Mouse (Mus musculus) megakaryocyte progenitor cell, adult 5-6 weeks (primary cell): Measurements from ENCODE around the gene Zfp180. TPM values are rescaled to one million over a fixed set of nuclear protein-coding genes. Genes with fewer than 3 reads are reported as not detected.
"Not testable (repeated sequence)": the region's sequence is repeated elsewhere in the genome, so short reads cannot be mapped to it uniquely, and the experiment has no call there.

Experiments
- ATAC-seq: replicated peaks from 2 replicates; pipeline ENCODE4 v1.8.0; 2016; ENCODE audit warnings: mild to moderate bottlenecking, moderate TSS enrichment, inconsistent platforms; ENCODE audit not compliant: poor library complexity
- total RNA-seq, 2 experiments: library from RNA; stranded (forward) in 1 of 2; stranded (reverse) in 1 of 2; fragments of 157-497, 149-512 nt in 1 of 2; fragments of 200-1000 nt in 1 of 2; gene quantifications; 2 replicates each; pipeline versions ENCODE4 v1.2.3 to v1.2.4; 2015 to 2017

Zfp180 gene
- 14.2 and 16.3 TPM in 2 replicates for total RNA-seq (2015)
- total RNA-seq (2017), result 14.1 and 16.7 TPM in 2 replicates

DNA sequence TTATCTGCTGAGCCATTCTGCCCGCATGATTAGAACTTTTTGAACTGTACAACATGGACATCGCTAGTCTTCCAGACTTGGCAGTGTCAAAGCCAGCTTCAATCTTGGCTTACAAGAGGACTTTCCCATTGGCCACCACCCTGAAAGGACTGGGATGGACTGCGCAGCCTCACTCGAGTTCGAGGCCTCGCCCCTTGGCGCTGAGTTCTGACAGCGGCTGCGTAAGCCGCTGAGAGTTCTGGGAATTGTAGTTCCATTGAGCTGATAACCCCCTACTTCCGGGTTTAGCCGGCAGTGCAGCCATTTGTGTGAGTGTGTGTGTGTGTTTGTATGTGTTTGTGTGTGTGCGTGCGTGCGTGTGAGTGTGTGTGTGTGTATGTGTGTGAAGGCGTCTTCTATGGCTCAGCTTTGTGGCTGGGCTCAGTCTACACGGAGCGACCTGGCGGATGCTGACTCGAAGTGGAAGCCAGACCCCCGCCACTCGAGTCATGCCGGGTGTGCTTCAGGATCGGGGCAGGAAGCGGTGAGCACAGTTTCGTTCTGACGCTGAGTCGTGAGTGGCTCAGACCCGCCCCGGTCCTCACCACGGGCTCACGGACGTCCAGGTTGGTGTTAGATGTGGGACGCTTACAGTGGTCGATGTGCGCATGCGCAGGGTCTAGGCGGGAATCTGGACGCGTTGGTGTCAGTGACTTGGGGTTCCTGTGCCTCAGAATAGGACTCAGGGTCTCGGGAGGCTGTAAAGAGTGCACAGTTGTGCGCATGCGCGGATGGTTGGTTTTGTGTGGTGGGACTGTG is at the start of gene Zfp180:
TSS of gene Zfp180 (plus strand) at position 291 of the 798 bp plus-strand sequence.
- peak; percentile 91 for ATAC-seq

DNA sequence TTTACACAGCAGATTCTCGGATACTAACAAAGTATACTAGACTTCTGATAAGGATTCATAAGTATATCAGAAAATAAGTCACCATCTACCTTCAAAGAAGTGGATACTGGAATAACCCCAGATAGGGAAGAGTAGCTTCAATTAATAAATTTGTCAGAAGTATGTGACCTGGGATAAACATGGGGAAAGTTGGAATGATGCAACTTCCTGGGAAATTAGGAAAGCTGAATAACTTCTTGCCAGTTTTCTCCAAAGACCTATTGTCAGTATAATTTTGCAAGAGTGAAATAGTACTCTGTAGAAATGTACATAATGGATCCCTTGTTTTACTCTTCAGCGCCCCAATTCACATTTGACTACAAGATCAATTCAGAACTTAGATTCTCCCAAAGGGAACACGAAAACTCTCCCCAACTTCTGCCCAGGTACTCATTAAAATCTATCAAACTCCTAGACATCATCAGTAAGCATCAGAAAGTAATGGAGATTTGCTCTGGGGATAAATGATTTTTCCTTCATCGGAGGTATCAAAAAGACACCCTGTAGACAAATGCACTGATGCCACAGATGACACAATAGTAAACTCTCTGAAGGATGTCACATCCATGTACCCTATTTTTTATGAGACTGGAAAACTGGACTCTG is 28.9 kb upstream of the Zfp180 start, which contains the start of gene Vmn1r183:
TSS of gene Vmn1r183 (plus strand) at position 595 of the 645 bp plus-strand sequence.
- ATAC-seq, result no peak

DNA sequence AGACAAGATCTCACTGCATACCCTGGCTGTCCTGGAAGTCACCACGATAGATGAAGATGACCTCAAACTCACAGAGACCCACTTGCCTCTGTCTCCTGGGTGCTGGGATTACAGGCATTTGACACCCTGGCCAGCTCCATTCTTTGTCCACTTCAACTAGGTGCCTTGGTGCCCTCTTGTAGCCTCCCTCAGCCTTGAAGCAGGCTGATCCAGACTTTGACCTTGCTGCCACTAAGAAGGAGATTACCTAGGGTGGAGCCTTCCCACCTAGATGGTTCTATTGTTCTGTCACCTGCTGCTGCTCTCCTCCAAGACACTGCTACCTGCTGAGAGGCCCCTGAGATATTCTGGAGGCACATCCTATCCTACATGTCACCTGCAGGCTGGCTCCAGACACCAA is 7.3 kb upstream of the Zfp180 start:
- ATAC-seq, result not testable (repeated sequence)

DNA sequence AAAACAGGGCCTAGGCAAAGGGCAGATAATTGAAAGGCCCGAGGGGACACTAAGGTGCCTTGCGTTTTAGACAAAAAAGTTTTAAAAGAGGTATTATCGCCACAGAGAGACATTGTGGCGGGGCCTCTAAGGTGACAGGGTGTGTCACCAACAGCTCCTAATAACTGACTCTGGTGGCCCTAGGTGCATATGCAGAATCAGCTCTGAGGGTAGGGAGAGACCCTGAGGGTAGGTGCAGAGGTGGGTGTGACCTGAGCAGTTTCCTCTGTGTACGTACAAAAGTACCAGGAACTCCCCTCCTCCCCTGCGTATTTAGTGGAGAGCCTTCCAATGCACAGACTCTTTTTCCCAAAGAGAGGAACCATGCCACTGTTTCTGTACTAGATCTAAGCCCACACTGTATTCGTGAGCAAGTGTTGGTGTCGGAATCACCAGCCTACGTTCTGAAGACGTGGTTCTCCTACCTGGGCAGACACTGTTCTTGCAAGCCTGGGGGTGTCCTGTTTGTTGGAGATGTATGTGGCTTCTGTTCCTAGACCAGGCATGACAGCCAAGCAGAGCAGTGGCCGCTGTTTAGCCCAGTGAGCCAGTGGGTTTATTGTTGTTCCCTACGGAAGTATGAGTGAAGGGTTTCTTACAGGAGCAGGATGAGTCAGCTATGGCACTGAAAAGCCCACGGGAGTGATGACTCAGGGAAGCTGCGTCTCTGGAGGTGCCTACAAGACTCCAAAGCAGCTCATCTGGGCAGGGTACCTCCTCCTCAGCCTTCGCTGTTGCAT is 922 bp downstream of the Zfp180 start:
- peak; percentile 7 for ATAC-seq

DNA sequence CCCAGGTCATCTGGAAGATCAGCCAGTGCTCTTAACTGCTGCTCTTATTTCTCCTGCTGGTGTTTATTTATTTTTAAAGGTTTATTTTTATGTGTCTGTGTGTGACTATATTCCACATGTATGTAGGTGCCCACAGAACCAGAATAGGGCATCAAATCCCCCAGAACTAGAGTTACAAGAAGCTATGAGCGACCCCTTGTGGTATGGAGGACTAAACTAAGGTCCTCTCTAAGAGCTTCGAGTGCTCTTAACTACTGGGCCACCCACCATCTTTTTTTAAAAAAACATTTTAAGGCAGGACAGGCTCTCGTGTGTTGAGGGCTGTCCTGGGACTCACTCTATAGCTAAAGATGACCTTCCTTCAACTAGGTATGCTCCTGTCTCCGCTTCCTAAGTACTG is 5.1 kb downstream of the Zfp180 start:
- no peak for ATAC-seq

DNA sequence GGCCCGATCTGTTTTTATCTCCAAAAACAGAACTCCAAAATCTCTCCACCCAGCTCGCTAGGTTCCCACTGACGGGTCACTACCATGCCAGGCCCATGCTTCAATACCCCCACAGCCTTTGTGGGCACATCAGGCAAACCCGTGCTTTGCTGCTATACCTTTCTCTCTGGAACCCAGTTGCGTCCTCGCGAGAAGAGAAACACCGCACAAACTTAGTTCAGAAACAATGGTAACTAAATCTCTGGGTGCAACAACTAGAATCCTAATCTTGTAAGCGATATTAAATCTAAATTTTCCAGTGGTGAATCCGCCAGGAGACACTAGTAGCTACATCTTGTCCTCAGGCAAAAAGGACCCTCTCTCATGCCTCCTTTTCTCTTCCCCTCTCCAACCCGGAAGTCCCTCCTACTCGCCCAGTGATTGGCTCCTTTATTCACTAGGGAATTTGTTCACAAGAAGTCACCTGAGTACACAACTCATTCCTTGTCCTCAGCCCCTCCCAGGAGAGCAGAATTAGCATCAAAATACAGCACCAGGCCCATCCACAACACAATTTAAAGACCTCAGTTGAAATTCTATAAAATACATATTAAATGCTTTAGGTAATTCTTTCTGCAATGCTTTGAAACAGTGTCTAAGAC is 5.9 kb downstream of the Zfp180 start:
- no peak for ATAC-seq

DNA sequence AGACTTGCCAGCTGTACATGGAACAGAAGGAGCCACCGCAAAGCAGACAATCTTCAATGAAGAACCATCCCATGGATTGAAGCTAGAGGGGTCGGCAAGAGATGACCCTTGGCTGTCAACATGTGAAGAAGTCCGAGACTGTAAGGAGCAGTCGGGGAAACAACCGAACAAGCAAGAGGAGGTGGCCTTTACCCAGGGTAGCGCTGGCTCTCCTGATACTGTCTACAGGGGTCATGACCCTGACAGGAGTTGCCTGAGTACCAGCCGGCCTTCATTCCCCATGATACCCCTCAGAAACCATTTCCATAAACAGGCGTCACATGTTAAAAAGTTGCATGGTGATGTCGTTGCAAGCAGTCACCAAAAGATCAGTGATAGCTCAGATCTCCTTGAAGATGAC is 22.7 kb downstream of the Zfp180 start:
- no peak for ATAC-seq

DNA sequence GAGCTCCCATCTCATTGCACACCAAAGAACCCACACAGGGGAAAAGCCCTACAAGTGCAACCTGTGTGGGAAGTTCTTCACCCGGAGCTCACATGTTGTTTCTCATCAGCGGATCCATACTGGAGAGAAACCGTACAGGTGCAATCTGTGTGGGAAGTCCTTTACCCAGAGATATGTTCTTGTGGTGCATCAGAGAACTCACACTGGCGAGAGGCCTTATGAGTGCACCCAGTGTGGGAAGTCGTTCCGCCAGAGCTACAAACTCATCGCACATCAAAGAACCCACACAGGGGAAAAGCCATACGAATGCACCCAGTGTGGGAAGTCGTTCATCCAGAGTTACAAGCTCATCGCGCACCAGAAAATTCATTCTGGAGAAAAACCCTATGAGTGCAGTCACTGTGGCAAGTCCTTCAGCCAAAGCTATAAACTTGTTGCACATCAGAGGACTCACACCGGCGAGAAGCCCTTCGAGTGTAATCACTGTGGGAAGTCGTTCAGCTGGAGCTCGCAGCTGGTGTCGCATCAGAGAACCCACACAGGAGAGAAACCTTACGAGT is 23.5 kb downstream of the Zfp180 start:
- ATAC-seq, result no peak

DNA sequence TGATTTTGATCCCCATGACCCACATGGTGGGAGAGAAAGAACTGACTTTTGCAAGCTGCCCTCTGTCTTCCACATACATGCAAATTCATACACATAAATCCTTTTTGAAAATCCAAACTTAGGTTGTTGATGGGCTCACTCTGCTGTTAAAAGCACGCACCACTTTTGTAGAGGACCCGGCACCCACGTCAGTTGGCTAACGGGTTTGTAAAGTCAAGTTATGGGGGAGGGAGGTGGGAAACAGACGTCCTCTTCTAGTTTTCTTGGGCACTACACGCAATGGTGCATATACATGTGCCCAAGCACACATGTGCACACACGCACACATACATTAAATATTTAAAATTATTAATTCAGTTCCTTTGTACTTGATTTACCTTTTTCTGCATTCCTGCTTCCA is 29.1 kb downstream of the Zfp180 start:
- no peak for ATAC-seq

DNA sequence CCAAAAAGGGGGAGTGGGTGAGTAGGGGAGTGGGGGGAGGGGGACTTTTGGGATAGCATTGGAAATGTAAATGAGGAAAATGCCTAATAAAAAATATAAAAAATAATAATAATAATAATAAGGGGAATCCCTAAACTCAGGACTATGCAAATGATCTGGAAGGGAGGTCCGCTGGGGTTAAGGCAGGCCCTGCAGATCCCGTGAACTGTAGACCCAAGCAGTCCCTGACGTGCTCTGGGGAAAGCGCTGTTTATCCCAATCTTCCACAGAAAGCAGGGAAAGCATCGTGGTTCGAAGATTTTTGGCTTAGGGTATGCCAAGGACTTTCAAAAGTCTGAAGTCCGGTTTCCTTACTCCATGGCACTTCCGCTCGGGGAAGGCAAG is 30.0 kb downstream of the Zfp180 start:
- no peak for ATAC-seq

DNA sequence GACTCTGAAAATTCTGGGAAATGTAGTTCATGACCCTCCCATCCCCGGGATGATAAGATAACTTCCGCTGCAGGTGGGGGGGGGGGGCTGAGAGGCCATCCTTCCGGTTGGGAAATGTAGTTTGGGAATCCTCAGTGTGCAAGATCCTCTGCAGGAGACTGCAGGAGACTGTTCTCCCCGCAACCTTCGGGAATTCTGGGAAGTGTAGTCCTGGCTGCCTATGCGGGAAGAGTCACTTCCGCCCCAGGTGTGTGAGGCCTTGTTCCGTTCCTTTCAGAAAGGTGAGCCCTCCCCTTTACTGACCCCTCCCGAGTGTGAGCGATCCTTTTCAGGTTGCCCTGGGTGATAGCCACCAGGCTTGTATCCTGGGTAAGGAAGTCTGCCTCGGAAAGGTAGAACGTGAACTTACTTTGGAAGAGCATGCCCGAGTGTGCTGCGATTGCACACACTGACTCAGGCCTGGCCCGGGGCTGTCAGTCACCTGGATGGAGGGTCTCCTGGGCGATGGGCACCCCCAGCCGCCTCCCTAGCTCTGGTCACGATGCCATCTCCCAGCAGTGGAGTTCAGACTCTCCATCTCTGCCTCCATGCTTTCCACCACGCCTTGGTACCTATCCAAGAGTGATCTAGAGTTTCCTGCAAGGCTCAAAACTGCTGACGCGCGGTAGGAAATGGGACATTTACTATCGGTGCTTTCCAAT is 30.6 kb downstream of the Zfp180 start, which contains the start of gene Zfp112:
TSS of gene Zfp112 (plus strand) at position 159 of the 701 bp plus-strand sequence.
- ATAC-seq, result peak; percentile 45

DNA sequence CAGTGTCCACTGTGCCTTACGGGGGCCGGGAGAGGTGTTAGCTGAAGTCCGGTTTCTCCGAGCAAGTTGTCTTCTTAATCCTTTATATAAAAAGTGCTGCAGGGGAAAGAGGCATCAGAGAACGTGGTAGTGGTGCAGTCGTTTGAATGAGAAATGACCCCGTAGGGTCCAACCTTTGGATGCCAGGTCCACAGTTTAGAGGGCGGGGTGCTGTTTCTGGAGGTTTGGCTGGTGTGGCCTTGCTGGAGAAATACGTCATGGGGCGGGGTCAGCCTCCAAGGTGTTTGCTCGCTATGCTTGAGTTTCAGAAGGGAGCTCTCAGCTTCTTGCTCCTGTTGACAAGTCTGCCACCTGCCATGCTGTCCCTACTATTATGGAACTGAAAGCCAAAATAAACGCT is 31.3 kb downstream of the Zfp180 start:
- ATAC-seq, result peak; percentile 80

DNA sequence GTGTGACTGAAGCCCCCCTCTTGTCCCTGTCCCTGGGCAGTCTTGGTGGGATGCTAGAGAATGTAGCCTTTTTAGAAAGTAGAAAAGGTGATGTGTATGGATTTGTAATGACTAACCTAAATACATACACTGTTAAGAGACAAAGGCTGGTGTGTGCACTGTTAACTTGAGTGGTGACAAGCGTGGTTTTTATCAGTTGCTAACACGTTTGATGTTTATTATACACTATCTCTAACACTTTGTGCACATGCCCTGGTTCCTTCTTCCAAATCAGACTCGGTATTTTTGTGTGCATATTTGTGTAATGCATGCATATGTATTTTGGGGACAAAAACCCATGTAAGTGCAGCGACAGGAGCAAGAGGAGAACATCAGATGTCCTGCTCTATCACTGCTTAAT is 34.9 kb downstream of the Zfp180 start:
- no peak; the same call in 1 of the 2 replicates for ATAC-seq

DNA sequence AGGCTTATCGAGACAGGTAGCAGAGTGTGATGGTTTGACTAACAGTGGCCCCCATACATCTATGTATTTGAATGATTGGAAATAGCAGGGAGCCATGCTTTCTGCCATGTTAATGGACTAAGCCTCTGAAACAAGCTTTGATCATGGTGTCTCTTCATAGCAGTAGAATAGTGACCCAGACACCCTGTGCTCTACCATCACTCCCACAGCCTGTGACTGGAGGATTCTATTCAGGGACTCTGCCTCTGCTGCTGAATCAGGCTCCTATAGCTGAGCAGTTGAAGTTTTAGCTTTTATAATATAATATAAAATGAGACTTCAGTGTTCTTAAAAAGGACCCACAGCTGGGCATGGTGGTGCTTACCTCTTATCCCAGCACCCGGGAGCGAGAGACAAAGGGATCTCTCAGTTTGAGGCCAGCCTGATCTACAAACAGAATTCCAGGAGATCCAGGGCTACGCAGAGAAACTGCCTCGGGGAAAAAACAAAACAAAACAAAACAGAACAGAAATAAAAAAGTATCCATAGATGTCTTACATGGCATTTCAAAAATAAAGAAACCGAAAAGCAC is 51.8 kb downstream of the Zfp180 start:
- ATAC-seq, result no peak

DNA sequence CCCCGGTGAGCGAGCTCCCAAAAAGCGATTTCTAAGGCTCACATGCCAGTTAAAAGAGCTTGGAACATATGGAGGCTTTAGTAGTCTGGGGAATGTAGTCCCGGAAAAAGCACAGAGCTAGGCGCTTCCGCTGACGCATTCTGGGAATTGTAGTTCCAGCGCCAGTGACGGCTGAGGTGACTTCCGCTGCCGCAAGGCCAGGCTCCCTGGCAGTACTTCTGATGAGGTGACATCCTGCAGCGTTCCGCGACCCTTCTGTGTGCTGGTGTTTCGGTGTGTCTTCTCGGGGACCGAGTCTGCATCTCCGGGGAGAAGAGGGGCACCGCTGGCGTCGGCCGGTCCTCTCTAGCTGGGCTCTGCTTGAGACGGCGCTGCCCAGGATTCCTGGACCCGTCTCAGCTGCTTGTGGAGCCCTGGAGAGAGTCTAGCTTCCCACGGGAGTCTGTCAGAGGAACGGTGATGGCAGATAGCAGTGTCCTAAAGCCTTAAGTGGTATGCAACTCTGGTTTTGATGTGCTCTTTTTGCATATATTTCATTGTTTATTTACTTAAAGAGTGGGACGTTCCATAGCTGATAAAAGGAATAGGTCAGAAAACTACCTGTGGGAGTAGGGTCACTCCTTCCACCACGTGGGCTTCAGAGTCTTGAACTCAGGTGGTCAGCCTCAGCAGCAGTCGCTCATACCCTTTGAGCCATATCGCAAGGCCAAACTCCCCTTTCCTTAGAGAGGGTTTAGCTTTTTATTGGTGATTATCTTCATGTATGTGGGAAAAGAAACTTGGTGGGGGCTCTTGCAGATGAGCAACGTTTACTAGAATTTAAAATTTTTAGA is 52.5 kb downstream of the Zfp180 start, which contains the start of gene Zfp235:
TSS of gene Zfp235 (plus strand) at position 174 of the 833 bp plus-strand sequence.
- peak; percentile 100 for ATAC-seq

DNA sequence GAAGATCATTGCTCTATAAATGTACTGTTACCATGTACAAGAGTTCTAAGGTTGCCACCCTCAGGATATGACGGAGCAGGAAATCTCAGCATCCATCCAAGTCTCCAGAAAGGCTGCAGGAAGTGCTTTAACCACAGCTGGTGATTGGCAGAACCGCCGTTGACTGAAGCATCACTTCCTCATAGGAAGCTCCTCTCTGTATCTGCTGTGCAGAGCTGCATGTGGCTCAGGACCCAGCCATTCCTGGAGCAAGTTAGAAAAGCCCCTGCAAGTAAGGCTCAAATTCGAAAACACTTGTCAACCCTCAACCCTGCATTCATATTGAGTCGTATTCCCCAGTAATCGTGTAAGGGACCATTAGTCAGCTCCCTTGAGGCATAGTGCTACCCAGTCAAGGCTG is 60.8 kb downstream of the Zfp180 start:
- ATAC-seq, result peak; percentile 99

DNA sequence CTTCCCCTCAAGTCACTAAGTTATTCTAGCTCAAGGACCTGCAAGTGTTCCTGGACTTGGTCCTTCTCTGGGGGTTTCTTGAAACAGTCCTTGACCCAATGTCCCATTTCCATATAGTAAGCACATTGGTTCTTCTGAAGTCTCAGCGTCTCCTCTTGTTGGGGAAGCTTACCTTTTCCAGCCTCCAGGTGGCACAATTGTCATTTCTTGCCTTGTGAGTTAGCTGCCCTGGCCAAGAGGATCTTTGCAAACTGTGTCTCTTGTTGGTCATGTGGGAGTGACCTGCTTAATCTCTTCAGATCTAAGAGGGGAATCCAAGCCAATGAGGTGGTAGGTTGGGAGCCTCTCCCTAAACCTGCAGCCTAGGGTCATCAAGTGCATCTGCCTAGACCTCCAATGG is 71.5 kb downstream of the Zfp180 start:
- ATAC-seq, result peak; percentile 90
